Comparison of ENCODE assay signal across 8 mouse cellular contexts in the genomic region with DNA sequence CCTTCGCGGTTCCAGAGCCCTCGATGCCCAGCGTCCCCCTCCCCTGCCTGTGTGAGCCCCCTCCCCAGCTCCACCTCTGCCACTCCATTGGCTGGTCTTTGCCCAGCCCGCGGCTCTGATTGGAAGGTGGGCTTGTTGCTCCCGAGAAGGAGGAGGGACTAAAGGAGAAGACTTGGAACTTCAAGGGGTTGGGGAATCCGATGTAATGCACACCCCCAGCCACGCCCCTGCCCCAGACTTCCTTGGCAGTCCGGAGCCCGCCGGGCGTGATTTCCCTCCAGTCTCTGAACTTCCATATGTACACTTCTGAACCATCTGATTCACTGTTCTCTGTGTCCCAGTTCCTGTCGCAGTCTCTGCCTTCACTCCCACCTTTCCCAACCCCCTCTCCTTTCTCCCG. TPM values are rescaled to one million over a fixed set of nuclear protein-coding genes. Genes with fewer than 3 reads are reported as not detected.
DNase-seq lines count a peak whose midpoint lies in the region; ATAC-seq and TF ChIP-seq lines count a peak whose summit lies in the region.

A gene (minus strand): TSS at position 39 of the 400 bp plus-strand sequence.

- whole genome bisulfite sequencing in embryonic facial prominence, embryonic 13.5 days, result 2% methylated on average over 15 of the region's 15 CpGs
- 1% methylated on average over 15 of the region's 15 CpGs for WGBS in heart, embryonic 16.5 days
- WGBS in lung, embryonic 15.5 days, result 0% methylated on average over 15 of the region's 15 CpGs

- H3K9ac ChIP-seq in embryonic facial prominence, embryonic 13.5 days, result peak within 1 kb of the TSS; percentile 77
- peak within 1 kb of the TSS; percentile 87 for H3K9ac ChIP-seq in heart, embryonic 16.5 days (ENCODE audit: low read length)
- peak within 1 kb of the TSS; percentile 76 for H3K9ac ChIP-seq in lung, embryonic 15.5 days

- no peaks in the 10 kb centered on the region for H3K27me3 ChIP-seq in embryonic facial prominence, embryonic 13.5 days
- H3K27me3 ChIP-seq in heart, embryonic 16.5 days (ENCODE audit: control insufficient read depth, insufficient read depth, low read length), result no peaks in the 10 kb centered on the region
- H3K27me3 ChIP-seq in lung, embryonic 15.5 days, result no peaks in the 10 kb centered on the region

- H3K36me3 ChIP-seq in embryonic facial prominence, embryonic 13.5 days, result no peaks in the 10 kb centered on the region
- no peaks in the 10 kb centered on the region for H3K36me3 ChIP-seq in heart, embryonic 16.5 days (ENCODE audit: control insufficient read depth, insufficient read depth)
- H3K36me3 ChIP-seq in lung, embryonic 15.5 days, result no peaks in the 10 kb centered on the region

- peaks cover 52% of the 10 kb centered on the region for H3K4me1 ChIP-seq in embryonic facial prominence, embryonic 13.5 days
- peaks cover 32% of the 10 kb centered on the region for H3K4me1 ChIP-seq in heart, embryonic 16.5 days (ENCODE audit: control insufficient read depth, insufficient read depth, low read length)
- H3K4me1 ChIP-seq in lung, embryonic 15.5 days, result peaks cover 51% of the 10 kb centered on the region

- peak within 1 kb of the TSS; percentile 94 for H3K27ac ChIP-seq in layer of hippocampus, adult 2 months
- H3K27ac ChIP-seq in embryonic facial prominence, embryonic 13.5 days, result peak within 1 kb of the TSS; percentile 97
- H3K27ac ChIP-seq in heart, embryonic 16.5 days (ENCODE audit: low read length), result peak within 1 kb of the TSS; percentile 100
- H3K27ac ChIP-seq in lung, embryonic 15.5 days, result peak within 1 kb of the TSS; percentile 100

- H3K4me2 ChIP-seq in embryonic facial prominence, embryonic 13.5 days, result peak within 1 kb of the TSS; percentile 81
- H3K4me2 ChIP-seq in heart, embryonic 16.5 days (ENCODE audit: low read depth, low read length), result peak within 1 kb of the TSS; percentile 96
- H3K4me2 ChIP-seq in lung, embryonic 15.5 days, result peak within 1 kb of the TSS; percentile 63

- H3K9me3 ChIP-seq in embryonic facial prominence, embryonic 13.5 days, result no peaks in the 10 kb centered on the region
- H3K9me3 ChIP-seq in heart, embryonic 16.5 days (replicated peaks; ENCODE audit: control insufficient read depth, low read length), result no peaks in the 10 kb centered on the region
- H3K9me3 ChIP-seq in lung, embryonic 15.5 days, result no peaks in the 10 kb centered on the region

- peak; percentile 85 for ATAC-seq in embryonic facial prominence, embryonic 13.5 days (ENCODE audit: insufficient number of reproducible peaks, insufficient read depth, low FRiP score, low TSS enrichment, low read depth)
- peak; percentile 52 for ATAC-seq in heart, embryonic 16.5 days (replicated peaks; ENCODE audit: extremely low read depth, insufficient read depth, low FRiP score)
- ATAC-seq in lung, embryonic 15.5 days (ENCODE audit: borderline replicate concordance, extremely low read depth, low FRiP score, low TSS enrichment), result peak; percentile 71

- H3K4me3 ChIP-seq in layer of hippocampus, adult 2 months, result peak within 1 kb of the TSS; percentile 47
- peak within 1 kb of the TSS; percentile 61 for H3K4me3 ChIP-seq in embryonic facial prominence, embryonic 13.5 days
- H3K4me3 ChIP-seq in heart, embryonic 16.5 days (ENCODE audit: low read length), result peak within 1 kb of the TSS; percentile 71
- peak within 1 kb of the TSS; percentile 76 for H3K4me3 ChIP-seq in lung, embryonic 15.5 days

- DNase-seq in layer of hippocampus, adult 2 months (ENCODE audit: low spot score in 2 of 2), result peak; percentile 42 to 51
- DNase-seq in layer of hippocampus, adult 9-11 months, result no peak
- DNase-seq in kidney, postnatal 25 days, result peak; percentile 71 to 84
- DNase-seq in right cerebral cortex, postnatal 10 days (ENCODE audit: low spot score in 2 of 2), result peak; percentile 89 to 90
- DNase-seq in thymus, postnatal 0 days (ENCODE audit: low spot score), result no peak

- TF ChIP-seq CTCF in layer of hippocampus, adult 2 months (conservative IDR thresholded peaks at IDR 0.05), result no peak

RNA-seq across cellular contexts. Expression of the gene that starts here (rescaled TPM):
- 10 to 100 TPM; 16.0 to 16.6 TPM for total RNA-seq in layer of hippocampus, adult 2 months (2021)
- 14.7 and 16.5 TPM in 2 replicates for polyA plus RNA-seq in embryonic facial prominence, embryonic 13.5 days (2015; fragmentation: Nextera tagmentation; extraction: Ambion mirVana)
- 36.3 and 43.4 TPM in 2 replicates for polyA plus RNA-seq in heart, embryonic 16.5 days (2015; fragmentation: Nextera tagmentation; extraction: Ambion mirVana)
- polyA plus RNA-seq in lung, embryonic 15.5 days (2015; fragmentation: Nextera tagmentation; extraction: Ambion mirVana), result 37.6 and 41.5 TPM in 2 replicates
- 1.5 and 2.4 TPM in 2 replicates for polyA plus RNA-seq in thymus, postnatal 0 days (2015; fragmentation: Nextera tagmentation; extraction: Ambion mirVana)

Comparison
In these comparisons a context has a peak if more than half of its experiments do, and no peak if none do; other contexts are left out.
1. DNase-seq: peak in layer of hippocampus, adult 2 months (2 of 2), kidney, postnatal 25 days (2 of 2) and right cerebral cortex, postnatal 10 days (2 of 2); none in layer of hippocampus, adult 9-11 months (single experiment) and thymus, postnatal 0 days (single experiment).
2. Peak in every context shown above with its lines, with median percentiles within 50 percentile points of each other: H3K27ac ChIP-seq, H3K4me3 ChIP-seq, ATAC-seq, H3K4me2 ChIP-seq and H3K9ac ChIP-seq.